Mouse (Mus musculus): Measurements from ENCODE around the gene Zer1. TPM values are rescaled to one million over a fixed set of nuclear protein-coding genes. Genes with fewer than 3 reads are reported as not detected.
A peak's percentile ranks its signal among the peaks of the same experiment; 100 is the strongest.

Gene Zer1
- total and polyA plus RNA-seq, 2 experiments = 7.1 to 27.1 TPM

DNA sequence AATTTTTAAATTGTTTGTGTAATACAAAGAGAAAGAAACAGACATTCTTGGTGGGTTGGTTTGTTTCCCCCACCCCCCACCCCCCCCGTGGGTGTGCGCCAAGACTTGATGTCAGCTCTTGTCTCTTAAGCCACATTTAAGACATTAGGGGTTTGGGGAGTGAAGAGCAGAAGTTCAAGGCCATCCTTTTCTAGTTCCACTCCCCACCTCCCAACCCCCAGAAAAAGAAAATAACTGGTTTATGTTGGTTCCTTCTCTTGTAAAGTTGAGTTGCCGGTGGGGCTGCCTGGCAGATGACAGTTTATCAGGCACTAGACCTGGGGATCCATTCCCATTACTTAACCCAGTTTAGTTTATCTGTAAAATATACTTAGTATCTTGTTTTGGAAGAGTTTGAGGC lies 60.1 kb downstream of the Zer1 start:
- peaks cover 22% of the 10 kb centered on the region for H3K4me1 ChIP-seq (ENCODE audit: control insufficient read depth, insufficient read depth, low read length)
- peaks cover 8% of the 10 kb centered on the region for H3K79me2 ChIP-seq (ENCODE audit: control insufficient read depth, insufficient read depth, low read length)
- no peak overlapping the region for H3K9ac ChIP-seq (ENCODE audit: low read depth, low read length)
- H3K4me3 ChIP-seq (ENCODE audit: insufficient read depth, low read depth, low read length) = no peak overlapping the region
- H3K27me3 ChIP-seq (ENCODE audit: control insufficient read depth, insufficient read depth, low read length) = no peaks in the 10 kb centered on the region
- 72% methylated on average over 3 of the region's 3 CpGs for WGBS
- H3K36me3 ChIP-seq (ENCODE audit: control insufficient read depth, insufficient read depth, low read length) = peaks cover 5% of the 10 kb centered on the region; the same call in 1 of the 2 replicates
- H3K27ac ChIP-seq (replicated peaks; ENCODE audit: insufficient read depth, low read depth, low read length) = no peak overlapping the region
- TF ChIP-seq CTCF (IDR thresholded peaks at IDR 0.05; ENCODE audit: low read depth, low read length) (no peak), POLR2A (IDR thresholded peaks at IDR 0.05; ENCODE audit: extremely low read depth, insufficient read depth, low read length) (no peak)
- DNase-seq (ENCODE audit: extremely low read depth, low read depth, low spot score) = no peak

DNA sequence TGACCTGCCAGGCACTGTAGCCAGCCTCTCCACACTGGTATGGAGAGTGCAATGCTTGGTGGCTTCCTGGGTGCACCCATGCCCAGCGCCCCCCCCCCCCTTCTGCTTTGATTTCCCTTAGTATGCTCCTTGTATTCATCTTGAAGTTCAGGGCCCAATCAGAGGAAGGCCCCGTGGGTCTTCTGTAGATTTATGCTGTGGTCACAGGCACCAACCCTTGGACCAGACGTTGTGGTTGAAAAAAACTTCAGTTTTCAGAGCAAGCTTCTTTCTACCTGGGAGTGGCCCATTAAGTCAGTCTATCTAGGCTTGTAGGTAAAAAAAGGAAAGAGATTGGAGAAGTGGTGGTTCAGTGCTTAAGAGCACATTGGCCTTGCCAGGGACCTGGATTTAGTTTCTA lies 60.6 kb downstream of the Zer1 start:
- Histone ChIP-seq H3K4me1 (ENCODE audit: control insufficient read depth, insufficient read depth, low read length) (peaks cover 22% of the 10 kb centered on the region), H3K9ac (ENCODE audit: low read depth, low read length) (no peak overlapping the region), H3K27ac (replicated peaks; ENCODE audit: insufficient read depth, low read depth, low read length) (0 out of 2 replicates have a peak overlapping the region, but pooled peaks have one; percentile 83), H3K79me2 (ENCODE audit: control insufficient read depth, insufficient read depth, low read length) (peaks cover 8% of the 10 kb centered on the region), H3K36me3 (ENCODE audit: control insufficient read depth, insufficient read depth, low read length) (peaks cover 3% of the 10 kb centered on the region; the same call in 1 of the 2 replicates), H3K4me3 (ENCODE audit: insufficient read depth, low read depth, low read length) (no peak overlapping the region), H3K27me3 (ENCODE audit: control insufficient read depth, insufficient read depth, low read length) (no peaks in the 10 kb centered on the region)
- no peak for DNase-seq (ENCODE audit: extremely low read depth, low read depth, low spot score)
- TF ChIP-seq POLR2A (IDR thresholded peaks at IDR 0.05; ENCODE audit: extremely low read depth, insufficient read depth, low read length) = no peak
- TF ChIP-seq CTCF (IDR thresholded peaks at IDR 0.05; ENCODE audit: low read depth, low read length) = no peak
- WGBS = 55% methylated on average over 3 of the region's 3 CpGs

DNA sequence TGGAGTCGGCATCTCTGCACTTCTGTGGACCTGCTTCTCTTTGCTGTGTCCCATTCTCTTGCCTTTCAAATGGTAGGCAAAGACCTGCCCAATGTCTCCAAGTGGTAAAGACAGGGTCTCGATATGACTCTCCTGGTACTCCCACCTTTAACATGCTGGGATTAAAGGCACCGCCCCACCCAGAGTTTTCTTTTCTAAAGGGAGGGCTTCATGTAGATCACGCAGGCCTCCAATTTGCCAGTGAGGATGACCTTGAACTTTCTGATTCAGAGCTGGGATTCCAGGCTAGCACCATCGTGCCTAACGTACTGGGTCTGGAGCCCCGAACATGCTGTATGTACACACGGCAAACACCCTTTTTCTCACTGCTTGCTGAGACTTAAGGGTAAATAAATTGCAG lies 61.1 kb downstream of the Zer1 start:
- WGBS = 12% methylated on average over 8 of the region's 8 CpGs
- Histone ChIP-seq H3K36me3 (ENCODE audit: control insufficient read depth, insufficient read depth, low read length) (peaks cover under 1% of the 10 kb centered on the region; the same call in 1 of the 2 replicates), H3K79me2 (ENCODE audit: control insufficient read depth, insufficient read depth, low read length) (peaks cover 8% of the 10 kb centered on the region), H3K4me1 (ENCODE audit: control insufficient read depth, insufficient read depth, low read length) (peaks cover 22% of the 10 kb centered on the region), H3K9ac (ENCODE audit: low read depth, low read length) (peak overlapping the region; percentile 72), H3K4me3 (ENCODE audit: insufficient read depth, low read depth, low read length) (peak overlapping the region; percentile 71), H3K27me3 (ENCODE audit: control insufficient read depth, insufficient read depth, low read length) (no peaks in the 10 kb centered on the region), H3K27ac (replicated peaks; ENCODE audit: insufficient read depth, low read depth, low read length) (peak overlapping the region; percentile 83)
- TF ChIP-seq POLR2A (IDR thresholded peaks at IDR 0.05; ENCODE audit: extremely low read depth, insufficient read depth, low read length) (no peak), CTCF (IDR thresholded peaks at IDR 0.05; ENCODE audit: low read depth, low read length) (no peak)
- DNase-seq (ENCODE audit: extremely low read depth, low read depth, low spot score) = peak; percentile 53

DNA sequence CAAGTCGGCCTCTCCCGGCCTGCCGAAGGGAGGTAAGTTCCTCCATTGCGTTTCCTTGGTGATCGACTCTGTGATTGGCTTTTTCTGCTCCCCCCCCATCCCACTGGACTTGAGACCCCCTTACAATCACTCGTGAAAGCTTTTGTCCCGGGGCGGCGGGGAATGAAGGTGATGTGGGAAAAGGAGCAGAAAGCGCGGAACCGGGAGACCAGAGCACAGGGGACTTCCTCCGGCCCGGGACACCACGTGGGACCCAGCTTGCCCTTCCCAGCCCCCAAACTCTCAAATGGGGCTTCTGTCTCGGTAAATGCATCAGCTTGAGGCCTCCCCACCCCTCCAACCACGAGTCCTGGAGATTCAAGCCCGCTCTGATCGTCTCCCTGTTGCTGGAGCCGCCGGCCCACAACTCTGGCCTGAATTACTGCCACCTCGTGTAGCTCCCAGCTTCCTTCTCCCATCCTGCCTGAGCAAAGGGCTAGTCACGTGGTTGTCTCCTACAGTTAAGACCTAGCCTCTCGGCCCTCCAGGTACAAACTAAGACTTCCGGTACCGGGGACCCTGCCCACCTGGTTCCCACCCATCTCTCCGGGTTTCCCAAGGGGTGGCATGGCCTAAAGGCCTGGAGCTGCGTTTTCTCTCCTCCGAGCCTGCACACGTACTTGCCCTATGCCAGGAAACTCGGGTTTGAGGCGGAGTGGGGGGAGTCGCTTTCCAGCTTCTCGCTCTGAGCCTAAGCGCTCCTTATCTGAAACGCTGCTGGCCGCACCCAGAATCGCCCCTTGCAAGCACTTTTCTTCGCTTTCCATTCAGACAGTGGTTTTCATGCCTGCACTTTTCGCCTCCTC lies 61.9 kb downstream of the Zer1 start:
- peak; percentile 84 for DNase-seq (ENCODE audit: extremely low read depth, low read depth, low spot score)
- H3K4me1 ChIP-seq (ENCODE audit: control insufficient read depth, insufficient read depth, low read length) = peaks cover 21% of the 10 kb centered on the region

DNA sequence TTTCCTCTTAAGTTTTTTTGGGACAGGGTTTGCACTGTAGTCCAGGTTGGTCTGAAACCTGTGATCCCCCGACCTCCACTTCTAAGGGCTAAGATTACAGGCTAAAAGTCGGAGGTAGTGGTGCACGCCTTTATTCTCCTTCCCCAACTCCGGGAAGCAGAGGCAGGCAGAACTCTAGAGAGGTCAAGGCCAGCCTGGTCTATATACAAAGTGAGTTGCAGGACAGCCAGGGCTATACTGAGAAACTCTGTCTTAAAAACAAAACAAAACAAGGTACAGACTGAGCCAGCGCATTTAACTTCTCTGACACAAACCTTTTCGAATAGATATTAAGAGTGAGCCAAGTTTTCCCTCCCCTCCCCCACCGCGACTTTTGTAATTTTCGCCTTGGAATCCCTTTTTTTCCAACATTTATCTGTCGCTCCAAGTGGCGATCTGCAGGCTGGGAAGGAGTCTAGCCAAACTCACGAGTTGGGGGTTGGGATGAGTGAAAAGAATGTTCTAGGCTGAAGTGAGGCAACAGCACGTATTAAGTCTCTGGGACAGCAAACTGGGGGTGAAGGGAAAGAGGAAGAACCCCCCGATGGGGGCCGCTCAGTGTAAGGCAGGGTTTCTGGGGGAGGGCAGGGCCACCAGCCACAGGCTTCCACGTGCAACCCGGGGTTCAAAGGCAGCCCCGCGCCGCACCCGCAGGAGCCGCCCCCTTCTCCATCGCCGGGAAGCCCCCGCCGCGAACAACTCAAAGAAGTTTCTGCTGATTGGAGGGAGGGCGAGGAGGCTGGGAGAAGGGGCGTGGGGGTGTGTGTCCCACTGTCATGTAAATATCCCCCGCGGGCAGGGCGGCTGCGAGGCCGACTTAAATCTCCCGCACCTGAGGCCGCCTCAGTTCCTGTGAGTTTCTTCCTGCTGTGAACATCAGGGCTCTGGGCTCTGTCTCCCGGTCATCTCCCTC lies 62.9 kb downstream of the Zer1 start:
- TF ChIP-seq POLR2A (IDR thresholded peaks at IDR 0.05; ENCODE audit: extremely low read depth, insufficient read depth, low read length) = no peak
- 4% methylated on average over 37 of the region's 37 CpGs for WGBS
- peak overlapping the region; percentile 72 for H3K9ac ChIP-seq (ENCODE audit: low read depth, low read length)
- H3K4me1 ChIP-seq (ENCODE audit: control insufficient read depth, insufficient read depth, low read length) = peaks cover 18% of the 10 kb centered on the region
- no peaks in the 10 kb centered on the region for H3K36me3 ChIP-seq (ENCODE audit: control insufficient read depth, insufficient read depth, low read length)
- no peaks in the 10 kb centered on the region for H3K27me3 ChIP-seq (ENCODE audit: control insufficient read depth, insufficient read depth, low read length)
- peak; percentile 70 for DNase-seq (ENCODE audit: extremely low read depth, low read depth, low spot score)
- peak overlapping the region; percentile 83 for H3K27ac ChIP-seq (replicated peaks; ENCODE audit: insufficient read depth, low read depth, low read length)
- peaks cover 3% of the 10 kb centered on the region; the same call in 1 of the 2 replicates for H3K79me2 ChIP-seq (ENCODE audit: control insufficient read depth, insufficient read depth, low read length)
- peak overlapping the region; percentile 71 for H3K4me3 ChIP-seq (ENCODE audit: insufficient read depth, low read depth, low read length)

More for the DNA sequence above, 61.9 kb downstream of the Zer1 start:
- peak overlapping the region; percentile 83 for H3K27ac ChIP-seq (replicated peaks; ENCODE audit: insufficient read depth, low read depth, low read length)
- H3K4me3 ChIP-seq (ENCODE audit: insufficient read depth, low read depth, low read length) = peak overlapping the region; percentile 71
- no peaks in the 10 kb centered on the region for H3K36me3 ChIP-seq (ENCODE audit: control insufficient read depth, insufficient read depth, low read length)
- 0 out of 2 replicates have a peak, but pooled peaks have one; percentile 42 for TF ChIP-seq POLR2A (IDR thresholded peaks at IDR 0.05; ENCODE audit: extremely low read depth, insufficient read depth, low read length)
- TF ChIP-seq CTCF (IDR thresholded peaks at IDR 0.05; ENCODE audit: low read depth, low read length) = no peak; the same call in 1 of the 2 replicates
- peaks cover 8% of the 10 kb centered on the region for H3K79me2 ChIP-seq (ENCODE audit: control insufficient read depth, insufficient read depth, low read length)
- H3K9ac ChIP-seq (ENCODE audit: low read depth, low read length) = peak overlapping the region; percentile 72
- WGBS = under 1% methylated on average over 40 of the region's 40 CpGs
- no peaks in the 10 kb centered on the region for H3K27me3 ChIP-seq (ENCODE audit: control insufficient read depth, insufficient read depth, low read length)

Measured in liver, adult 2 months (tissue).